In the genomic region with DNA sequence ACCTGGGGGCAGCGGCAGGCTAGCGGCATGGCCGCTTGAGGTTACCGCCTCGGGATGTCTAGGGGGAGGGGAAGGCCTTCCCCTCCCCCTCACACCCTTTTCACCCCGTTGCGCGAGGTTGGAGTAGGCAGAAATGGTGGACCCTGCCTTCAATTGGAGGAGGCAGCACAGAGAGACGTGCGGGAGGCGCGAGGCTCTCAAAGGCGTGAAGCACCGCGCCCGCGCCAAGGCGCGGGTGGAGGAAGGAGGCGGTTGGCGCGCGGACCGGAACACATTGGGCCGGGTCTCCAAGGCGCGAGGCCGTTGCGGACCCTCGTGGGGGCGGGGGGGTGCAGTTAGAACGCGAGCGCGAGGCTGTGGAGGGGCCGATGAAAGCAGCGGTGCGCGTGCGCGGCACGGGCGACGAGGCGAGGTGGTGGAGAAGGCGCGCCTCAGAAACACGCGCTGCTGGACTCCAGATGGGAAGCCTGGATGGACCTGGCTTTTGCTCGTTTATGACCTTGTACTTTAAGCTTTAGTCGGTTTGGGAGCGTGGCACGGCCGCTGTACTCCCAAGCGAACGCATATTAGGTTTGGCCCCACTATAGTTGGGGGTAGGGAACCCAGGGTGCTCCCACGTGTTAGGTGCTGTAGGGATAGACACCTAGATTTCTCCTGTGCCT, we compare ENCODE assay signal across 8 mouse cellular contexts. TPM values are rescaled to one million over a fixed set of nuclear protein-coding genes. Genes with fewer than 3 reads are reported as not detected.
DNase-seq lines count a peak whose midpoint lies in the region; ATAC-seq lines count a peak whose summit lies in the region.

No protein-coding gene starts in this region.

- H3K9ac ChIP-seq in limb, embryonic 12.5 days (replicated peaks): peak overlapping the region; percentile 93
- peak overlapping the region; percentile 97 for H3K9ac ChIP-seq in midbrain, embryonic 12.5 days (replicated peaks)

- no peaks in the 10 kb centered on the region; the same call in 1 of the 2 replicates for H3K27me3 ChIP-seq in limb, embryonic 12.5 days
- peaks cover 5% of the 10 kb centered on the region; the same call in 1 of the 2 replicates for H3K27me3 ChIP-seq in midbrain, embryonic 12.5 days

- DNase-seq in retina, embryonic 14.5 days (ENCODE audit: low spot score): peak; percentile 66
- DNase-seq in retina, postnatal 1 day: no peak
- DNase-seq in embryo, embryonic 11.5 days (ENCODE audit: low read depth, low spot score): peak; percentile 46
- peak; percentile 39 to 58 for DNase-seq in gastrocnemius, postnatal 36 days
- DNase-seq in kidney, adult 18-20 months: peak; percentile 68
- DNase-seq in spleen, postnatal 10 days (ENCODE audit: low spot score in 2 of 2): peak; percentile 65 to 77

- H3K4me3 ChIP-seq in limb, embryonic 12.5 days (replicated peaks): peak overlapping the region; percentile 89
- H3K4me3 ChIP-seq in midbrain, embryonic 12.5 days: peak overlapping the region; percentile 96

- under 1% methylated on average over 57 of the region's 57 CpGs for WGBS in limb, embryonic 12.5 days
- WGBS in midbrain, embryonic 12.5 days: under 1% methylated on average over 53 of the region's 57 CpGs

- H3K4me2 ChIP-seq in limb, embryonic 12.5 days: peak overlapping the region; percentile 89
- peak overlapping the region; percentile 89 for H3K4me2 ChIP-seq in midbrain, embryonic 12.5 days (replicated peaks)

- peak; percentile 60 for ATAC-seq in limb, embryonic 12.5 days (ENCODE audit: insufficient number of reproducible peaks, insufficient read depth, low FRiP score, low TSS enrichment, low read depth)
- peak; percentile 74 for ATAC-seq in midbrain, embryonic 12.5 days (ENCODE audit: low FRiP score, low read depth)

- peaks cover 17% of the 10 kb centered on the region for H3K4me1 ChIP-seq in limb, embryonic 12.5 days (replicated peaks)
- H3K4me1 ChIP-seq in midbrain, embryonic 12.5 days: peaks cover 21% of the 10 kb centered on the region

- no peaks in the 10 kb centered on the region for H3K36me3 ChIP-seq in limb, embryonic 12.5 days
- H3K36me3 ChIP-seq in midbrain, embryonic 12.5 days: no peaks in the 10 kb centered on the region

- intact Hi-C loops in gastrocnemius, postnatal 36 days (cut with DNase I): loop anchor here (10.0 kb wide), 1 partner anchor 849 kb away; a partner anchor contains a TSS

- peak overlapping the region; percentile 97 for H3K27ac ChIP-seq in limb, embryonic 12.5 days
- H3K27ac ChIP-seq in midbrain, embryonic 12.5 days (replicated peaks): peak overlapping the region; percentile 96

- H3K9me3 ChIP-seq in limb, embryonic 12.5 days: no peaks in the 10 kb centered on the region
- H3K9me3 ChIP-seq in midbrain, embryonic 12.5 days: no peaks in the 10 kb centered on the region

RNA-seq across cellular contexts. Expression of a gene that starts 0.6 kb away (rescaled TPM):
- 100 to 1,000 TPM; 148 to 169 TPM for total RNA-seq in gastrocnemius, postnatal 36 days (2021)
- 121 and 124 TPM in 2 replicates for polyA plus RNA-seq in limb, embryonic 12.5 days (2016; fragmentation: Nextera tagmentation; extraction: Ambion mirVana)
- 98.7 and 100 TPM in 2 replicates for polyA plus RNA-seq in midbrain, embryonic 12.5 days (2016; fragmentation: Nextera tagmentation; extraction: Ambion mirVana)

RNA-seq across cellular contexts. Expression of a gene that starts 26.0 kb away (rescaled TPM):
- 10 to 100 TPM; 34.7 to 36.0 TPM for total RNA-seq in gastrocnemius, postnatal 36 days (2021)
- polyA plus RNA-seq in limb, embryonic 12.5 days (2016; fragmentation: Nextera tagmentation; extraction: Ambion mirVana): 16.6 and 22.6 TPM in 2 replicates
- 13.3 and 14.1 TPM in 2 replicates for polyA plus RNA-seq in midbrain, embryonic 12.5 days (2016; fragmentation: Nextera tagmentation; extraction: Ambion mirVana)

RNA-seq across cellular contexts. Expression of a gene that starts 46.2 kb away (rescaled TPM):
- 1 to 10 TPM in 1 of 2 experiments, not detected in 1; 1.3 TPM for total RNA-seq in gastrocnemius, postnatal 36 days (2021)
- polyA plus RNA-seq in limb, embryonic 12.5 days (2016; fragmentation: Nextera tagmentation; extraction: Ambion mirVana): 21.2 and 21.5 TPM in 2 replicates
- polyA plus RNA-seq in midbrain, embryonic 12.5 days (2016; fragmentation: Nextera tagmentation; extraction: Ambion mirVana): 3.2 and 4.3 TPM in 2 replicates
